Mouse (Mus musculus): ENCODE results near the gene Chrm4.

Chrm4 gene

GRCm38 (mm10) chr2:91926949-91927348 lies at the start of gene Chrm4:
Chrm4 (plus strand) TSS chr2:91927249.
- no peak for DNase-seq

DNA sequence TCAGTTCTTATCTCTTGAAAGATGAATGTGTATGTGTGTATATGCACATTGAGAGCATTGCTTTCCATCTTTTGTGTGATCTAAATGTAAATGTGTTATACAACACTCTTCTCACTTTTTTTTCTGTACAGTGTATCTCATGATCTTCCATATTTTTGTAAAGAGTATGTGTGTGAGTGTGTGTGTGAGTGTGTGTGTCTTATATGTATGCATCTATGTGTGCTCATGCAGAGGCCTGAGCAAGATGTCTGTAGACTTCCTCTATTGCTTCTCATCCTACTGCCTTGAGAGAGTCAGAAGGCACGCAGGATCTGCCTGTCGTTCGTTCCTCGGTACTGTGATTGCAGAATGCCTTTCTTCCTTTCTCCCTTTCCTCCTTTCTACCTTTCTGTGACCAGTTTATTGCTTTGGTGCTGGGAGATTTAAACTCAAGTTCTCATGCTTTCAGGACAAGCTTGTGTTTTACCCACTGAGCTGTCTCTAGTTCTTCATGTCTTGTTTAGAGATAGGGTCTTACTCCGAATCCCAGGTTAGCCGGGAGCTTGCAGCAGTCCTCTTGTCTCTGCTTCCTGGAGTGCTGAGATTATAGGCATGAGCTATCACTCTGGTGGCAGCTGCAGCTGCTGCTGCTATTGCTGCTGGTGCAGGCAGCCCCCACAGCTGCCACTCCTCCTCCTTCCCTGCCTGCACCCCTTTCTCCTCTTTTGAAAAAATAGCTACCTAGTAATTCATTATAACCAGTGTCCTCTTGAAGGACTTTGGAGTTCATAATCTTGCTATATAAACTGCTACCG lies 48.5 kb upstream of the Chrm4 start:
- peak in 1 of 2 experiments; percentile 10 for DNase-seq

- no peak for DNase-seq
Observed at GRCm38 (mm10) chr2:91883961-91884360, 43.1 kb upstream of the Chrm4 start.

DNA sequence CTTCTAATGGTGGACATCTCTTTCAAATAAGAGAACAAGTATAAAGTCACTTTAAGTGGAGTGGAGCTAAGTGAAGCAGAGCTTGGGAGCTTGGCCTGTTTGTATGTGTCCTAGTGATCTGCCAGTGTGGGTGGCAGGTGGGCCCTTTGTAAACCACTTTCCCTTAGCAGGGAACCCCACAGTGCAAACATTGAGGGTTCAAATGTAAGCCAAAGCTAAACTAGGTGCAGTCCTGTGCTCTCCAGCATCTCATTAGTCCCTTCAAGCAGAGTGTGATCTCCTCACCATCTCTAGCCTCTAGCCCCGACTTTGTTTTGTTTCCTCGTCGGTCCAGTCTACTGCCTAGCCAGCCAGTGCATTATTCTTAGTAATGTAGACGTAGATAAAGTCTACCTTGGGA lies 42.4 kb upstream of the Chrm4 start:
- no peak for DNase-seq

DNA sequence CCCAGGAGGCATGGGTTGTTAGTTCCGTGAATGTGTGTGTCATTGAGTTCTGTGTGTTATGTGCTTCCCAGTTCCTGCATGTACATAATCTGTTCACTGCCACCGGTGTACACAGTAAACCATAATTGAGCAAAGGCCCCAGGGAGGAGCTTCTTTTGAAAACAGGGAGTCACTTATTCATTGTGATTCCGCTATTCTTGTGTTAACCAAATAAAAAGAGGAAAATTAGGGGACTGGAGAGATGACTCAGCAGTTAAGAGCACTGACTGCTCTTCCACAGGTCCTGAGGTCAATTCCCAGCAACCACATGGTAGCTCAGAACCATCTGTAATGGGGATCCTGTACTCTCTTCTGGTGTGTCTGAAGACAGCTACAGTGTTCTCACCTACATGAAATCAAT lies 32.3 kb upstream of the Chrm4 start:
- DNase-seq, result no peak

DNA sequence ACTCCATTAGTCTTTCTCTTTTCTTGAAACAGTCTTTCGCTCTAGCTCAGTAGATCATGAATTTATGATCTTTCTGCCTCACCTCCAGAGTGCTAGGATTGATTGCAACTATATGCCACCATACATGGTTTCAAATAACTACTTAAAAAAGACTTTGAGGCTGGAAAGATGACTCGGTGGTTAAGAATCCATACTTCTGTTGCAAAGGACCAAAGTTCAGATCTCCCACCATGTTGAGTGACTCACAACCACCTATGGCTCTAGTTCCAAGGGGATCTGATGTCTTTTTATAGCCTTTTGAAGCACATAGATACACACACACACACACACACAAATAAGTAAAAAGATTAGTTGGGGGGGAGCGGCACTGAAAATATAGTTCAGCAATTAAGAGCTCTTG lies 31.6 kb upstream of the Chrm4 start:
- no peak for DNase-seq

DNA sequence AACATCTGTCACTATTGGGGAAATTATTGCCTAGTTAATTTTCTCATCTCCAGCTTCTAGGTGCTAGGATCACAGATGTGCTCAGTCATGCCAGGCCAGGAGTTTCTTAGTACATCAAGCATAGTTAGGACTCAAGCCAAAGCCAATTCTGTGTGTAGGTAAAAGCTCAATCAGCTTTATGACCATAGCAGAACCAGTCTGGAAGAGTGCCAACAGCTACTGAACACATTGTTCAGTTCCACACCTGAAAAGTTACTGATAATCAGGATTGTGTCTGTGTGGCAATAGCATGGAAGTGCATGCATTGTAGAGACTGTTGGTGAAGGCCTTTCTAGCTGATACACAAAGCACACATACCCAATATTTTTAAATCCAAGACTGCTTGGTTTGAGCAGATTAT lies 29.1 kb upstream of the Chrm4 start:
- no peak for DNase-seq

DNA sequence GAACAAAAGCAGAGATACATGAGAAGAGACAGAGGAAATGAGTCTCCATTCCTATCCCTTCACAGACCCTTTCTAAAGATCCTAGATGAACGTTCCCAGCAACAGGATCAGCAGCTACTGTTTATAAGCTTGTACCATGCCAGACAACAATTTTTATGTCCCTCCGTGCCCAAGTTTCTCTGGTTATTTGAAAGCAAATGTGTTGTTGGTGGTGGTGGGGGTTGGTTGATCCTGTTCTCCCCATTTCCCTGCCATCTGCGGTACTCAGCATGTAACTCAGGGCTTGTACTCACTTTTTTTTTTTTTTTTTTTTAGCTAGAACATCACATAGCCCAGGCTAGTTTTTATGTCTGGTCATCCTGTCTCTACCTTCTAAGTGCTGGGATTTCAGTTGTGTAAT lies 27.9 kb upstream of the Chrm4 start:
- no peak for DNase-seq

GRCm38 (mm10) chr2:91900431-91900830 lies 26.6 kb upstream of the Chrm4 start:
- no peak for DNase-seq

- DNase-seq, result no peak
Observed at GRCm38 (mm10) chr2:91902336-91902735, 24.7 kb upstream of the Chrm4 start.

GRCm38 (mm10) chr2:91903171-91903925 lies 23.7 kb upstream of the Chrm4 start:
- no peak for DNase-seq

GRCm38 (mm10) chr2:91904618-91905307 lies 22.3 kb upstream of the Chrm4 start:
- DNase-seq, result no peak

GRCm38 (mm10) chr2:91906141-91906540 lies 20.9 kb upstream of the Chrm4 start:
- no peak for DNase-seq

DNA sequence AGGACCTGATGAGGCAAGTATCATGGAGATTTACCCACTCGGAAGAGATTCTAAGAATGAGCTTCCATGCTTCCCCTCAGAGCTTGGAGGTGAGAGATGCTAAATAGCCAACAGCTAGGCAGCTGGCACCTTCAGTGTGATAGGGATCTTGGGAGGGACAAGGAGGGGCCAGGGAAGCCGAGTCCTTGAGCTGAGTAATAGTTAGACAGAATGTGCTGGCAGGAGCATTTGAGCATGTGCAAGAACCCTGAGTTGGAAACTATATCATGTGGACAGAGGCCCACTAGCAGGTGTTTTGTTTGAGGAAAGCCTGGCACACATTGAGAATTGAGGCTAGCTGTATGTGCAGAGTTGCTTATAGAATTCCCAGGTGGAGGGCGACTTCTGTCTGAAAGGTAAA lies 14.4 kb upstream of the Chrm4 start:
- no peak for DNase-seq

DNA sequence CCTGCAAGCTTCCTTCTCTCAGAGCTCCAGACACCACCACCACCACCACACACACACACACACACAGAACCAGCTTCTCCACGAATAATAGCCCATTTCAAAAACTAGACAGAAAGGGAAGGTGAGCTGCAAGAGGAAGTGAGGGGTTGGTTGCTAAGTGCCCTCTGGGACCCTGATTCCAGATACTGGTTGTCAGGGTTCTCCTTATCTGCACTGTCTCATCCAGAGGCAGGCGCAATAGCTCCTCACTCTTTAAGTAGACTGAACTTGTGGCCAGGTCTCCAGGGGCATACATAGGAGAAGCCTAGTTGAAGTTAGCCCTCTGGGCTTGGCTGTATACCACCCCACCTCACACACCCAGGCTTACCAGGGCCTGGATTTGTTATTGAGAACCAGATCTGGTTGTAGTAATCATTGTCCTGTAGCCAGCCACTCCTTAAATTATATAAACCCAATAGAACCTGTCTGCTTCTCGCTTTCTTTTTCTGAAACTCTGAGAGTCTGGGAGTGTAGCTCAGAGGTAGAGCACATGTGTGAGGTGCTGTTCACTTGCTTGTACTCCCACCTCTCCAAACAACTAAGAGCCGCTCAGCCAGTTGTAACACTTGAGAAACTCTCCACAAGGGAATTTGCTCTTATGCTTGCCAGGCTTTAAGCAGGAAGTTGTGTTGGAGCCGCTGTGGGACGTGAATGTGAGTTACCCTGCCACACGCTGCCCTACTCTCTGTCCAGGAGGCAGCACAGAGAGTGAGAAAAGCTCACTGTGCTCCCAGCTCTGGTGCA lies 13.5 kb upstream of the Chrm4 start:
- no peak for DNase-seq

DNA sequence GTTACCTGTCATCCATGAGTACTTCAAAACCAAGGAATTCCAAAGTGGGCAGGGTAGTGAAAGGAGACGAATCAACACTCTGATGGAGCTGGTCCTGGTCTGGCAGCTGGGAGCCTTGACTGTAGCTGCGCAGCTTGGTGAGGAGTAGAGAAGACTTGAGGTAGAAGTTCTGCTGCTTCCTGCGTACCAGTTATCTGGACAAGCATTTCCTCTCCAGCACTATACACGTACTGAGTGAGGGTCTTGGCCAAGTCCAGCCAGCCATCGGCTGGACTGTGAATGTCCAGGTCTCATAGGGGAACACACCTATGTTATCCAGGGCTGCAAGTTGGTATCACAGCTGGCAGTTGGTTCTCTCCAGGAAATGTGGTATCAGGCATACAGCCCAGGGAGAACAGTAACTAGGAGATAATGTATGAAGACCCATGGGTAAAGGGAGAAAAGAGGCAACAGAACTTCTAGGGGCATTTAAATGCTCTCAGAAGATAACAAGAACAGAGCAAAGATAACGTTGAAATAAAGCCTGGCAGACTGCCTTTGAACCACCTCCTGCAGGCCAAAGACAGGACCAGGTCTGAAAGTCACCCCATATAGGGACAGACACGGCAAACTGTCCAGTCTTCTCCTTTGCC lies 10.6 kb upstream of the Chrm4 start:
- DNase-seq, result no peak

DNA sequence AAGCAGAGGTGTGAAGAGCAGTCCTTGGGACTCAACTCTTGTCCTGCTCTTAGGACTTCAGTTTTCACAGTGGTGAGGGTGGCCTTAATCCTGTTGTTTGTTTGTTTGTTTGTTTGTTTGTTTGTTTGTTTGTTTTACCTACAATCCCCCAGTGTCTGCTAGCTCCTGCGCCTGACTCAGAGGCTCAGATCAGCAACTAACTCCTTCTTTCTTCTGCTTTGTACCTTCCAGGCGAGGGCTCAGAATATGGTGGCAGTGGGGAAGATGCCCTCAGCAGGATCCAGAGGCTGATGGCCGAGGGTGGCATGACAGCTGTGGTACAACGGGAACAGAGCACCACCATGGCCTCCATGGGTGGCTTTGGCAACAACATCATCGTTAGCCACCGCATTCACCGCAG lies 10.0 kb upstream of the Chrm4 start:
- DNase-seq, result no peak

GRCm38 (mm10) chr2:91920130-91920529 lies 6.9 kb upstream of the Chrm4 start:
- DNase-seq, result no peak

DNA sequence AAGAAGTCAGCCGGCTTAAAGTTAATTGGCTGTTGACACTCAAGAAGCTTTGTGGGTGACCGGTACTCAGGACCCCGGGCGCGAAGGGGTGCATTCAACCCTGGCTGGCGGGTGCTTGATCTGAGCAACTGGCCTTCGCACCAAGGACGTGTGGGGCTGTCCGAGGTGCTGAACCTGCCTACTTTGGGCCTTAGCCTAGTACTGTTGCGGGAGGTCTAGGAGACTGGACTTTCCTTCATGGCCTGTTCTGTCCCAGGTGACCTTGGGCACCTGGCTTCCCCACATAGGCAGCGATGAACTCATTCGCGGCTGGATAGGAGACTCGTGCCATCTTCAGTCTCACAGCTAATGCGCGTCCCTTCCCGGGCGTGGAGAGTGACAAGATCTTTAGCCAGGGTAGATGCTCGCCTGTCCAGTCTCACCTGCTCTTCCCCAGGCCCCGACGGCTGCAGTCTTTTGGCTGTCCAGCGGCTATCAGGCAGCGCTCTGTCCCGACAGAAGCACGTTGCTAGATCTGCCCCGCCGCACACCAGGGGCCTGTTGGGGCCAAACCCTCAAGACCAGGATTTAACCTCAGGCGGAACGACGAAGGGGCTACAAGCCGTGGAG lies 5.8 kb upstream of the Chrm4 start:
- peak; percentile 93 for DNase-seq

DNA sequence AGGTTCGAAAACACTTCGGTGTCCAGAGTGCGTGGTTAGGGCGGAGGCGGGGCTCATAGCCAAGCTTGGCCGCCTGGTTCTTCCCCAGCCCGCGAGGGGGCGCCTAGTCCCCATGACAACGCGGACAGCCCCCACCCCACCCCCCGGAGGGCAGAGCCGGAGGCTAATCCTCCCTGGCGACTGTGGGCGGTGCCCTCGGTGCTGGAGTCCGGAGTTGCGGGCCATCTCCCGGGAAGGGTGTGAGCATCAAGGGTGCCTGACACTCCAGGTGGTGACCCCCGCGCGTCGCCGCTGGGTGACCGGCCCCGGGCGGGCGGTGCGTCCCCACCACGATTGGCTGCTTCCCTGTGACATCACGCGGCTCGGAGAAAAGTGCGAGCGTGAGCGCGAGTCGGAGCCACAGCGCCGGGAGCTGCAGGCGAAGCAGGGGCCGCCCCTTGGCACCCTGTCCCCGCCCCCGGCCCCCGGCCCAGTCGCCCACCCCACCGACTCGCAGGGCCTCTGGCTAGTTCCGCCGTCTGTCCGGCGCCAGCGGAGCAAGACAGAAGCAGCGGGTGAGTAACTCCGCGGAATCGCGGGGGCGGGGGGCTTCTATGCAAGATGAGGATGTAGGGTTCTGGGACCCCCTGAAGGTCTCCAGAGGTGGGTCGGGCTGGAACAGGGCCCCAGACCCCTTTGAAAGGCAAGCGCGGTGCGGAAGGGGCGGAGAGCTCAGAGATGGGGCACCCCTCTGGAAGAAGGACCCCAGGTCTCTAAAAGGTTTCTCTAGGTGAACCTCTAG lies 5.1 kb upstream of the Chrm4 start:
- peak; percentile 79 to 84 for DNase-seq

Data from kidney, postnatal 4 days (tissue).